Mouse (Mus musculus): ENCODE data around the gene Bscl2.
A peak's percentile ranks its signal among the peaks of the same experiment; 100 is the strongest.

- peak; percentile 81 for TF ChIP-seq CTCF (IDR thresholded peaks at IDR 0.05; ENCODE audit: low read depth, low read length)
- no peak for TF ChIP-seq POLR2A (IDR thresholded peaks at IDR 0.05; ENCODE audit: extremely low read depth, insufficient read depth, low read length)
Observed at GRCm38 (mm10) chr19:8857689-8858088, 20.4 kb downstream of the Bscl2 start.

All from liver, adult 2 months (tissue).